21 mouse cellular contexts compared by ENCODE assay signal in the genomic region with DNA sequence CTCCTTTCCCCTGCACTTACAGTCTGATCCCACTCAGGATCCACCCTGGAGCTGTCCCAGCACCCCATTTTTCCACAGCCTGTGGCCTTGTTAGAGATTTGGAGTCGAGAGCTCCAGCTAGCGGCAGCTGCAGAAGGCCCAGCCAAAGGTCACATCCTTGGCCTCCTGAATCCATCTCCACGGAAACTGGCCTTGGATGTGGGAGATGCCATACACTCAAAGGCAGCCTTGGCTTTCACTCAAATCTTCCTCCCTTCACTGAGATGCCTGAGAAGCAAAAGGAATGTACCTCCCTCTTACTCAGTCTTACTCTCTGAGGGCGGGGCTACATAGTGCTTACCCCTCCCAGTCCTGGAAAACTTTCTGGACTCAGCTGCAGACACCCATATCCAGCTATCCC. TPM values are rescaled to one million over a fixed set of nuclear protein-coding genes. Genes with fewer than 3 reads are reported as not detected.
DNase-seq lines count a peak whose midpoint lies in the region; ATAC-seq and TF ChIP-seq lines count a peak whose summit lies in the region.
"Had no signal": no experiment of that assay in that cellular context is flagged by ENCODE, and none has a peak within 500 bp of the region (broad histone marks: within the 10 kb centered on the region; RNA-seq: fewer than 3 reads in every experiment).

No protein-coding gene starts in this region.

- H3K4me3 ChIP-seq in hindbrain, postnatal 0 days (ENCODE audit: low read length) = no peak overlapping the region
- H3K4me3 ChIP-seq in hindbrain, embryonic 13.5 days = no peak overlapping the region
- H3K4me3 ChIP-seq in midbrain, embryonic 10.5 days = no peak overlapping the region
- H3K4me3 ChIP-seq in midbrain, embryonic 13.5 days (replicated peaks) = no peak overlapping the region
- H3K4me3 ChIP-seq: embryonic facial prominence, embryonic 12.5 days; gastrocnemius, adult 2 months; heart, embryonic 15.5 days; limb, embryonic 15.5 days; neural tube, embryonic 12.5 days had no signal

- WGBS in hindbrain, postnatal 0 days = 42% methylated on average over 4 of the region's 4 CpGs
- 43% methylated on average over 4 of the region's 4 CpGs for WGBS in hindbrain, embryonic 13.5 days
- WGBS in midbrain, embryonic 10.5 days = 54% methylated on average over 4 of the region's 4 CpGs
- 47% methylated on average over 4 of the region's 4 CpGs for WGBS in midbrain, embryonic 13.5 days

- H3K4me2 ChIP-seq in hindbrain, postnatal 0 days (ENCODE audit: low read depth, low read length) = no peak overlapping the region
- no peak overlapping the region for H3K4me2 ChIP-seq in hindbrain, embryonic 13.5 days
- no peak overlapping the region for H3K4me2 ChIP-seq in midbrain, embryonic 13.5 days (replicated peaks)
- H3K4me2 ChIP-seq: embryonic facial prominence, embryonic 12.5 days; heart, embryonic 15.5 days; hindbrain, embryonic 14.5 days; limb, embryonic 15.5 days; neural tube, embryonic 12.5 days had no signal

- no peaks in the 10 kb centered on the region for H3K27me3 ChIP-seq in hindbrain, postnatal 0 days (ENCODE audit: insufficient read depth, low read length)
- H3K27me3 ChIP-seq in hindbrain, embryonic 13.5 days = no peaks in the 10 kb centered on the region
- no peaks in the 10 kb centered on the region for H3K27me3 ChIP-seq in midbrain, embryonic 10.5 days (ENCODE audit: low read depth, poor library complexity, severe bottlenecking)
- no peaks in the 10 kb centered on the region for H3K27me3 ChIP-seq in midbrain, embryonic 13.5 days
- H3K27me3 ChIP-seq: CH12.LX; embryonic facial prominence, embryonic 12.5 days; limb, embryonic 15.5 days; neural tube, embryonic 12.5 days had no signal

- peak; percentile 67 for DNase-seq in adrenal gland, adult 2 months
- DNase-seq in adrenal gland, adult 18-20 months (ENCODE audit: low spot score in 2 of 2) = no peak
- DNase-seq in hindbrain, postnatal 0 days (ENCODE audit: low spot score) = peak; percentile 54
- peak; percentile 43 for DNase-seq in midbrain, embryonic 10.5 days (ENCODE audit: low spot score)
- DNase-seq in brain, embryonic 14.5 days (ENCODE audit: low read depth) = peak; percentile 38
- no peak for DNase-seq in urinary bladder, adult 2 months (ENCODE audit: low spot score)
- DNase-seq: forebrain, postnatal 0 days; gastrocnemius, adult 2 months; retina, postnatal 1 day; thymus, adult 2 months had no signal

- no peak overlapping the region for H3K9ac ChIP-seq in hindbrain, postnatal 0 days (replicated peaks; ENCODE audit: low read length)
- H3K9ac ChIP-seq in hindbrain, embryonic 13.5 days = no peak overlapping the region
- no peak overlapping the region for H3K9ac ChIP-seq in midbrain, embryonic 13.5 days (replicated peaks)
- H3K9ac ChIP-seq: embryonic facial prominence, embryonic 12.5 days; forebrain, postnatal 0 days; heart, embryonic 15.5 days; hindbrain, embryonic 14.5 days; limb, embryonic 15.5 days; neural tube, embryonic 12.5 days had no signal

- peak; percentile 27; the same call in 1 of the 2 replicates for ATAC-seq in hindbrain, postnatal 0 days
- ATAC-seq in hindbrain, embryonic 13.5 days (ENCODE audit: low FRiP score) = no peak
- ATAC-seq in midbrain, embryonic 13.5 days = no peak
- ATAC-seq: forebrain, postnatal 0 days; intestine, postnatal 0 days had no signal

- TF ChIP-seq CTCF in hindbrain, postnatal 0 days (IDR thresholded peaks at IDR 0.05; ENCODE audit: low read depth) = no peak
- no peak for TF ChIP-seq CTCF in brain, embryonic 14.5 days (IDR thresholded peaks at IDR 0.05; ENCODE audit: borderline replicate concordance, extremely low read depth, insufficient read depth, insufficient read length)

- no peak for TF ChIP-seq POLR2A in brain, embryonic 14.5 days (IDR thresholded peaks at IDR 0.05; ENCODE audit: borderline replicate concordance, extremely low read depth, insufficient read depth, insufficient read length, poor library complexity, severe bottlenecking)

- H3K9me3 ChIP-seq in hindbrain, postnatal 0 days (ENCODE audit: low read length) = no peaks in the 10 kb centered on the region
- no peaks in the 10 kb centered on the region for H3K9me3 ChIP-seq in hindbrain, embryonic 13.5 days
- H3K9me3 ChIP-seq in midbrain, embryonic 10.5 days (replicated peaks) = no peaks in the 10 kb centered on the region
- no peaks in the 10 kb centered on the region for H3K9me3 ChIP-seq in midbrain, embryonic 13.5 days
- H3K9me3 ChIP-seq: embryonic facial prominence, embryonic 12.5 days; heart, embryonic 15.5 days; limb, embryonic 15.5 days; neural tube, embryonic 12.5 days had no signal

- no peak overlapping the region for H3K27ac ChIP-seq in hindbrain, postnatal 0 days
- no peak overlapping the region for H3K27ac ChIP-seq in hindbrain, embryonic 13.5 days
- H3K27ac ChIP-seq in midbrain, embryonic 10.5 days (replicated peaks) = peak overlapping the region; percentile 42; the same call in 1 of the 2 replicates
- no peak overlapping the region for H3K27ac ChIP-seq in midbrain, embryonic 13.5 days
- H3K27ac ChIP-seq: embryonic facial prominence, embryonic 12.5 days; gastrocnemius, adult 2 months; heart, embryonic 15.5 days; hindbrain, embryonic 14.5 days; kidney, postnatal 0 days; limb, embryonic 15.5 days; neural tube, embryonic 12.5 days had no signal

- H3K4me1 ChIP-seq in hindbrain, postnatal 0 days (ENCODE audit: insufficient read depth, low read length) = no peaks in the 10 kb centered on the region
- H3K4me1 ChIP-seq in hindbrain, embryonic 13.5 days (replicated peaks) = no peaks in the 10 kb centered on the region
- H3K4me1 ChIP-seq in midbrain, embryonic 10.5 days = peaks cover 8% of the 10 kb centered on the region
- no peaks in the 10 kb centered on the region for H3K4me1 ChIP-seq in midbrain, embryonic 13.5 days (replicated peaks)
- H3K4me1 ChIP-seq: embryonic facial prominence, embryonic 12.5 days; heart, embryonic 15.5 days; limb, embryonic 15.5 days; neural tube, embryonic 12.5 days had no signal

- no peaks in the 10 kb centered on the region for H3K36me3 ChIP-seq in hindbrain, postnatal 0 days (ENCODE audit: insufficient read depth, low read length)
- no peaks in the 10 kb centered on the region for H3K36me3 ChIP-seq in hindbrain, embryonic 13.5 days
- no peaks in the 10 kb centered on the region for H3K36me3 ChIP-seq in midbrain, embryonic 10.5 days
- no peaks in the 10 kb centered on the region for H3K36me3 ChIP-seq in midbrain, embryonic 13.5 days
- H3K36me3 ChIP-seq: embryonic facial prominence, embryonic 12.5 days; heart, embryonic 15.5 days; limb, embryonic 15.5 days; neural tube, embryonic 12.5 days had no signal

RNA-seq across cellular contexts. Expression of gene Ky, which starts 56.2 kb away (rescaled TPM):
- 1 to 10 TPM in 1 of 2 experiments, under 1 TPM in 1; 0.26 to 1.1 TPM for total RNA-seq in adrenal gland, adult 2 months (2021)
- polyA plus RNA-seq in adrenal gland, adult 2 months (2012; rRNA removed) = 0.40 and 0.63 TPM in 2 replicates
- total RNA-seq in adrenal gland, adult 18-20 months (2021) = under 1 TPM; 0.27 to 0.35 TPM
- total RNA-seq in hindbrain, postnatal 0 days (2014; rRNA removed) = 2.3 and 5.3 TPM in 2 replicates
- polyA plus RNA-seq in hindbrain, postnatal 0 days (2015; fragmentation: Nextera tagmentation; extraction: Ambion mirVana) = 0.54 and 1.1 TPM in 2 replicates
- 0.29 and 0.36 TPM in 2 replicates for polyA plus RNA-seq in hindbrain, embryonic 13.5 days (2015; fragmentation: Nextera tagmentation; extraction: Ambion mirVana)
- polyA plus RNA-seq in midbrain, embryonic 10.5 days (2016; fragmentation: Nextera tagmentation; extraction: Ambion mirVana) = 0.19 and 0.20 TPM in 2 replicates
- 0.17 and 0.32 TPM in 2 replicates for polyA plus RNA-seq in midbrain, embryonic 13.5 days (2015; fragmentation: Nextera tagmentation; extraction: Ambion mirVana)
- polyA plus RNA-seq in brain, embryonic 14.5 days (2012; rRNA removed) = 0.68 and 1.6 TPM in 2 replicates
- 0.15 and 0.21 TPM in 2 replicates for polyA plus RNA-seq in urinary bladder, adult 2 months (2012; rRNA removed)
- total RNA-seq: CH12.LX; granulocyte monocyte progenitor cell, adult 5-6 weeks had no signal

Comparison
In these comparisons a context has a peak if more than half of its experiments do, and no peak if none do; other contexts are left out.
1. DNase-seq: peak in adrenal gland, adult 2 months (single experiment), hindbrain, postnatal 0 days (single experiment), midbrain, embryonic 10.5 days (single experiment) and brain, embryonic 14.5 days (single experiment); none in adrenal gland, adult 18-20 months (0 of 2) and urinary bladder, adult 2 months (single experiment).